Mouse (Mus musculus) midbrain, postnatal 0 days (tissue): ENCODE measurements at regions not wholly inside any gene's neighbourhood (a gene's known extent, or its start where the extent isn't known, plus 50 kb on each side); places are given as distances from the start of the nearest gene placed in this dataset.
A peak's percentile ranks its signal among the peaks of the same experiment; 100 is the strongest.

Source experiments
- ATAC-seq: fragments of 200-750 bp; cut with Nextera tagmentation; 2 replicates; pipeline ENCODE4 v1.8.0; 2017; ENCODE audit warnings: moderate number of reproducible peaks, mild to moderate bottlenecking, moderate TSS enrichment, moderate library complexity; ENCODE audit not compliant: low FRiP score
- DNase-seq: peaks from one replicate; pipeline ENCODE4 v3.0.0-alpha.2; 2015; ENCODE audit warnings: low spot score
- H3K27ac ChIP-seq: fragments of 300-500 bp; sonication (generic); 2 replicates; pipeline ENCODE4 v1.5.1; 2014; ENCODE audit warnings: low read depth, mild to moderate bottlenecking, low read length, mixed read lengths
- H3K27me3 ChIP-seq: fragments of 300-500 bp; sonication (generic); 2 replicates; pipeline ENCODE4 v1.6.1; 2014; ENCODE audit warnings: low read length, control low read depth, mixed read lengths; ENCODE audit not compliant: insufficient read depth
- H3K36me3 ChIP-seq: fragments of 300-500 bp; sonication (generic); 2 replicates; pipeline ENCODE4 v1.6.1; 2014; ENCODE audit warnings: low read length, control low read depth, mixed read lengths; ENCODE audit not compliant: insufficient read depth
- H3K4me1 ChIP-seq: fragments of 300-500 bp; sonication (generic); 2 replicates; pipeline ENCODE4 v1.6.1; 2014; ENCODE audit warnings: mild to moderate bottlenecking, control low read depth, antibody characterized with exemption, low read length, mixed read lengths; ENCODE audit not compliant: insufficient read depth
- H3K4me2 ChIP-seq: fragments of 300-500 bp; sonication (generic); 2 replicates; pipeline ENCODE4 v1.6.1; 2014; ENCODE audit warnings: low read depth, mild to moderate bottlenecking, low read length, mixed read lengths; ENCODE audit not compliant: poor library complexity, severe bottlenecking
- H3K4me3 ChIP-seq: fragments of 300-500 bp; sonication (generic); 2 replicates; pipeline ENCODE4 v1.5.1; 2014; ENCODE audit warnings: low read depth, mild to moderate bottlenecking, low read length, moderate library complexity
- H3K9ac ChIP-seq: fragments of 300-500 bp; sonication (generic); replicated peaks from 2 replicates; pipeline ENCODE4 v1.6.1; 2014; ENCODE audit warnings: mild to moderate bottlenecking, low read length, moderate library complexity, mixed read lengths; ENCODE audit not compliant: poor library complexity, severe bottlenecking
- H3K9me3 ChIP-seq: fragments of 300-500 bp; sonication (generic); 2 replicates; pipeline ENCODE4 v1.6.1; 2016; ENCODE audit warnings: low read length, control low read depth
- CTCF ChIP-seq: IDR thresholded peaks from 2 replicates; pipeline ENCODE4 v1.5.1; 2016; ENCODE audit warnings: antibody characterized with exemption, mild to moderate bottlenecking
- WGBS: fragments of 180-500 bp; shearing (Covaris S2); extraction: QIAGEN DNeasy Blood & Tissue Kit; methylation state at CpG from one replicate; pipeline ENCODE4 v1.1.7; 2014; 5-methylcytosine and 5-hydroxymethylcytosine counted together

DNA sequence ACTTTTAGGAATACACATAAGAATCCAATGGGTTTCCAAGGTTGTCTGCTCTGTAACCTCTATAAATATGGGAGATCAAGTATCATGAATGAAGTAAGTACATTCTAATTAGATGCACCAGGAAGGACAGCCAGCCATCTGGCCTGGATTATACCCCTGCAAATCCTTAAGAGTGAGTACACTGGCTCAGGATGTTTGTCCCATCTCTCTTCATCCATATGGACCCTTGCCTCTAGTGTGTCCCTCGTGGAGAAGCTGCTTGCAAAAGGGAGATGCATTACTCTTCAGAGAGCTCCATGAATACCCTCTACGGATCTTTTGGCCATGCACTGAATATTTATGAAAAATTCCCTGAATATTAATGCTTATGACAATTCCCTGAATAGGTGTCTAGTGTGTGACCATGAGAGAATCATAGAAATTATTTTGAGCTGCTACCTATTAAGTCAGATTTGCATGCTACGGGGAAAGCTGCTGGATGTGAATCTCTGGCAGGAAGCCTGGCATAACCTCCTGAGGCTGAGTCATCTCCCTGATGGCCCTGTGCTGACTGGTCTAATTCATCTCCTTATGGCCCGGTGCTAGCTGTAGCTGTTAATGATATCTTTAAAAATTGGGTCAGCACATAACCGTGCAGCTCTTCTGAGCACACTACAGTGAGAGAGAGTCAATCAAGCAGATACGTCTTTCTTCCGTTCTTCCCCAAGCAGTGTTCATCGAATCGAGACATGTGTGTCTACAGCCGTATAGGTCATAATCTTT, 80.0 kb upstream of the Ccdc190 start:
- Histone ChIP-seq H3K9me3 (no peaks in the 10 kb centered on the region), H3K4me1 (no peaks in the 10 kb centered on the region), H3K9ac (no peak overlapping the region), H3K27me3 (no peaks in the 10 kb centered on the region), H3K4me3 (no peak overlapping the region), H3K4me2 (no peak overlapping the region), H3K36me3 (no peaks in the 10 kb centered on the region), H3K27ac (no peak overlapping the region)
- ATAC-seq (peak; percentile 62; the same call in 1 of the 2 replicates), DNase-seq (peak; percentile 31)
- TF ChIP-seq CTCF: no peak
- 58% methylated on average over 10 of the region's 10 CpGs for WGBS

DNA sequence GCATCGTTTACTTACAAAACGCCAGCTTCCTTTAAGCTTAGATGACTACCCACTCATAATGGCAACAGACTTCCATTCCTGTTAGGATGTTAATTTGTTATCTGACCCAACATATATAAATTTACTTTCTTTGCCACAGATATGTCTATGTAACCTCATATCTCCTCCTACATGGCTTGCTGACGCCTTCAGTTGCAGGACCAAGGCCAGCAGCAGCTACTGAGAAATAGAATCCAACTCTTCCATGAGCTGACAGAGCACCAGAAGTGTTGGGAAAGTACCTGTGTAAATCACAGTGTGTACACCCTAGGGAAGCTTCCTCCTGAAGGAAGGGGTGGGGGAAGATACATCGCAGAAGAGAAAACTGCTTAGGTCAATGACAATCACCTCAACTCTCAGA, 86.0 kb upstream of the Ccdc190 start:
- Histone ChIP-seq H3K9ac (no peak overlapping the region), H3K27me3 (no peaks in the 10 kb centered on the region), H3K36me3 (no peaks in the 10 kb centered on the region), H3K27ac (no peak overlapping the region), H3K4me1 (no peaks in the 10 kb centered on the region), H3K4me3 (no peak overlapping the region), H3K4me2 (no peak overlapping the region), H3K9me3 (no peaks in the 10 kb centered on the region)
- DNase-seq: no peak
- ATAC-seq: no peak
- WGBS: 87% methylated on average over 4 of the region's 4 CpGs
- no peak for TF ChIP-seq CTCF

DNA sequence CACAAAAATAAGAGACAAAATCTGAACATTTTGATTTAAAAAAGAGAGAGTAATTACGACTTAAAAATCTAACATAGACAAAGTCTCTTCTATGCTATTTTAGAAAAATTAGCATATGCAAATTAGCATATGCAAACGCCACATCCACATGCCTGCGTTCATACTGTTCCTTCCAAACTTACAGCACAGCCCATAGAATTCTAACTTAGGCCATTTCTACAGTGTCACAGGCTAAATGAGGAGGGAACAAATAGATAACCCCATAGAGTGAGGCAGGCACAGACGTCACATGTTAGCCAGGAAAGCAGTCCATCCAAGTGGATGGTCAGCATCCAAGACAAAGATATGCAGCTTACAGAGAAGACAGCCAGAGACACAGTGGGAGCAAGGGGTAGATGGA, 87.5 kb upstream of the Ccdc190 start:
- no peak for DNase-seq
- Histone ChIP-seq H3K9ac (no peak overlapping the region), H3K27ac (no peak overlapping the region), H3K4me3 (no peak overlapping the region), H3K4me2 (no peak overlapping the region), H3K9me3 (no peaks in the 10 kb centered on the region), H3K36me3 (no peaks in the 10 kb centered on the region), H3K4me1 (no peaks in the 10 kb centered on the region), H3K27me3 (no peaks in the 10 kb centered on the region)
- ATAC-seq: no peak
- 79% methylated on average over 4 of the region's 4 CpGs for WGBS
- TF ChIP-seq CTCF: no peak

DNA sequence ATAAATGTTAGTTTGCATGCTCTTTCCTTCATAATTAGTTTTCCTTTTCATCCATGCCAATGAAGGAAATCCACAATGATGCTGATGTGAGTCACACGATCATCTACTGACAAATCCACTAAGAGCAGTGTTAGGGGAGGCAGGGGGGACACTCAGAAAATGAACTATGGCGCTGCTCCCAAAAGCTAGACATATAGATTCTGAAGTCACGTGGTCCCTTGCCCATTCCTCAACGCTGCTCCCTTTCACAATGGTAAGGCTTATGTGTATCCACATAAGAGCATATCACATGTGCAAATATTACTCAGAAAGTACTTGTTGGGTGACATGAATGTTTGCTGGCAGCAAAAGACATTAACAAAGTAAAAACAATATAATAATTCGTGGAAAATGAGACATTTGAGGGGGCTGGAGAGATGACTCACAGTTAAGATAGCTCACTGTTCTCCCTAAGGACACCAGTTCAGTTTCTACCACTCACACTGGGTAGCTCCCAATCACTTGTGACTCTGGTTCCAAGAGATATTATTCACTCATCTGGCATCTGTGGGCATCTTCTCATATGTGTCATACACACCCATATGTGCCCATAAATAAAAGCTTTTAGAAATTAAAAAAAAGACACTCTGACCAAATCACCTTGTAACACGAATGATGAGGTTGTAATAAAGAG, 88.3 kb upstream of the Ccdc190 start:
- Histone ChIP-seq H3K9me3 (no peaks in the 10 kb centered on the region), H3K36me3 (no peaks in the 10 kb centered on the region), H3K4me2 (no peak overlapping the region), H3K9ac (no peak overlapping the region), H3K27me3 (no peaks in the 10 kb centered on the region), H3K4me1 (no peaks in the 10 kb centered on the region), H3K27ac (no peak overlapping the region), H3K4me3 (no peak overlapping the region)
- TF ChIP-seq CTCF: no peak
- whole genome bisulfite sequencing: 85% methylated on average over 6 of the region's 6 CpGs
- DNase-seq: no peak
- ATAC-seq: no peak

DNA sequence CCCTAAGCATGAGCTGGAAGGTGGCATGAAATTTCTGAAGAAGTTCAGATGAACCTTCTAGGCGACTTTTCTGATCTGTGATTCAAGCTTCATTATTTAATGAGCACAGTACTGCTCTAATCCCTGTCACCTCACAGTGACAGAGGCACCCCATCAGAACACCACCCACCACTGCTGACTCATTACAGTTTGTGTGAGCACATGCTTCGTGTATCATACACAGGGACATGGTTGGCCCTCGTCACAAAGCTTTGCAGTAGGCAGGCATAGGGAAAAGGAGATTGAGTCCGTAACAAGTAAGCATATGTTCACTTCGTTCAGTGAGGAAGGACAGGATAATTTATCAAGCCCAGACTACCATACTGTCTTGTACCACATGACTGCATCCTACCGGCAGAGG, 85.9 kb upstream of the Rgs4 start:
- Histone ChIP-seq H3K27ac (no peak overlapping the region), H3K4me3 (no peak overlapping the region), H3K4me2 (no peak overlapping the region), H3K4me1 (no peaks in the 10 kb centered on the region; the same call in 1 of the 2 replicates), H3K27me3 (no peaks in the 10 kb centered on the region), H3K9ac (no peak overlapping the region), H3K9me3 (no peaks in the 10 kb centered on the region), H3K36me3 (no peaks in the 10 kb centered on the region)
- no peak for TF ChIP-seq CTCF
- DNase-seq (no peak), ATAC-seq (no peak)
- 81% methylated on average over 6 of the region's 6 CpGs for WGBS

DNA sequence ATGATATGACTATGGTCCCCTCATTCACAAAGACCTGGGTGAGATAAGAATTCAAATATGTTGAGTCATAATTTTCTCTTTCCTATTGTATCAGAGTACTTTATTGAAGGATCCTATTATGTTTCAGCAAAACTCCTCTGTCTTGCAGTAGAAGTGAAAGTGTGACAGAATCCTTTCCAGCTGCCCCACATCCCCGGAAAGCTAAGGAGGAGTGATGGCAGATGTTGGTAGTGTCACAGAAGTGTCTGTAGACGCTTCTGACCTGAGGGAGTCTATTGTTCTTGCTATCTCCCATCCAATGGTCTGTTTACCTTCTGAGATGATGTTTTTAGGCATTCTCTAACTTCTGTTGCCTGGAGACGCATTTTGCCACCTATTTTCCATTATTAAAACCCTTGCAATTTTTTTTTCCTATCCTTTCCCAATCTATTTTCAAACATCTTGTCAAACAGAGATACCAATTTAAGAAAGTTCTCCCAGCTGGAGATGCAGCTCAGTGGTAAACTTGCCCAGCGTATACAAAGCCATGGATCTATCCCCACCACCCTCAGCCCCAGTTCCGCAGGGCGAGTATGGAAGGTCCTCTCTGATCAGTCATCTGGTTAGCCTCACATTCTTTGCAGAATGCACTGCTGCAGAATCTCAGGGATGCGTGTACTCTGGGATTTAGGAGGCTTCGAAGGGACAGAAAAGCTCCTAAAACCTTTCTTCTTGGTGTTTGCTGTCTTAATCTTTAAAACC, 84.1 kb upstream of the Rgs4 start:
- Histone ChIP-seq H3K27me3 (no peaks in the 10 kb centered on the region), H3K4me3 (no peak overlapping the region), H3K4me1 (no peaks in the 10 kb centered on the region; the same call in 1 of the 2 replicates), H3K27ac (peak overlapping the region; percentile 71; the same call in 1 of the 2 replicates), H3K9me3 (no peaks in the 10 kb centered on the region), H3K9ac (no peak overlapping the region), H3K36me3 (no peaks in the 10 kb centered on the region), H3K4me2 (no peak overlapping the region)
- ATAC-seq (no peak), DNase-seq (no peak)
- 55% methylated on average over 8 of the region's 8 CpGs for WGBS
- TF ChIP-seq CTCF: no peak
